Mouse (Mus musculus) lung, postnatal 14 days (tissue): ENCODE data around the gene Neurod6.

Experiments used
- DNase-seq: peaks from one replicate; pipeline ENCODE4 v3.0.0; 2021

The Neurod6 gene

DNA sequence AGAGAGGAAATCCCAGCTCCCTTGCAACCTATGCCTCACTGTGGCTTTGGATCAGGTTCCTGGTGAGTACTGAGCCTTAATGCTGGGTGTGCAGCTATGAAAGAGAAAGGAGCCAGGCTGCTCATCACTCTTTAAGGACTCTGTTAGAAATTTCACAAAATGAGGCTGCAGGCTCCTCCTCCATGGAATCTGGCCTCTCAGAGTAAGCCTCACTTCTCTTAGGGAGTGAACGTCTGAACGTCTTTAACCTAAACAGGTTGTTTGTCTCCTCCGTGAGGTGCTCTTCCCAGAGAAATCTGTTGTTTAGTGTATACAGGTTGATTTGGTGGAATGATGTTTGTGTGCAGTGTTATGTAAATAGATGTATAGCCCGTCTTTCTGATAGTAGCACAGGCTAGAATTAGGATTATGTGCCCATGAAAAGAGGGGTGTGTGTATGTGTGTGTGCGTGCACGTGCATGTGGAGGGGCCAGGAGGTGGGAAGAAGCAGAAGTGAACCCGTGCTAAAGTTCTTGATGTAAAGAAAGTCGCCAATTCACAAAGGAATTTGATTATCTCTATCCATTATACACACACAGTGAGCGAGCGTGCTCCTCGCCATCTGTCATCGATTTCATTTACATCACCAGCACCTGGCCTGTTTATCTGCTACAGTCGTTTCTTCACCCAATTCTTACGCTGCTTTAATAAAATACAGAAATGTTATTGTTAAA is 34.8 kb downstream of the Neurod6 start:
- DNase-seq: no peak

GRCm38 (mm10) chr6:55634662-55635061 is 46.4 kb downstream of the Neurod6 start:
- DNase-seq: no peak
